Mouse (Mus musculus): Measurements from ENCODE around the gene Parp1.
A peak's percentile ranks its signal among the peaks of the same experiment; 100 is the strongest.

The Parp1 gene

GRCm38 (mm10) chr1:180568761-180569452, at the start of gene Parp1:
Gene Parp1 (plus strand): TSS chr1:180568924.
- DNase-seq (ENCODE audit: low read depth, low spot score) = peak; percentile 88

- no peak for DNase-seq (ENCODE audit: low read depth, low spot score)
Measured at GRCm38 (mm10) chr1:180519520-180519919, 49.2 kb upstream of the Parp1 start.

- no peak for DNase-seq (ENCODE audit: low read depth, low spot score)
Measured at GRCm38 (mm10) chr1:180520190-180520589, 48.5 kb upstream of the Parp1 start.

- no peak for DNase-seq (ENCODE audit: low read depth, low spot score)
Measured at GRCm38 (mm10) chr1:180523320-180523719, 45.4 kb upstream of the Parp1 start.

GRCm38 (mm10) chr1:180525301-180525700, 43.4 kb upstream of the Parp1 start:
- no peak for DNase-seq (ENCODE audit: low read depth, low spot score)

- DNase-seq (ENCODE audit: low read depth, low spot score) = no peak
Measured at GRCm38 (mm10) chr1:180529847-180530246, 38.9 kb upstream of the Parp1 start.

- DNase-seq (ENCODE audit: low read depth, low spot score) = no peak
Measured at GRCm38 (mm10) chr1:180530457-180531263, 38.1 kb upstream of the Parp1 start.

GRCm38 (mm10) chr1:180532671-180533070, 36.1 kb upstream of the Parp1 start:
- DNase-seq (ENCODE audit: low read depth, low spot score) = no peak

GRCm38 (mm10) chr1:180536719-180537118, 32.0 kb upstream of the Parp1 start:
- no peak for DNase-seq (ENCODE audit: low read depth, low spot score)

GRCm38 (mm10) chr1:180541251-180541650, 27.5 kb upstream of the Parp1 start:
- no peak for DNase-seq (ENCODE audit: low read depth, low spot score)

GRCm38 (mm10) chr1:180541883-180542711, 26.6 kb upstream of the Parp1 start:
- DNase-seq (ENCODE audit: low read depth, low spot score) = no peak

- no peak for DNase-seq (ENCODE audit: low read depth, low spot score)
Measured at GRCm38 (mm10) chr1:180542712-180543371, 25.9 kb upstream of the Parp1 start.

GRCm38 (mm10) chr1:180545918-180546545, 22.7 kb upstream of the Parp1 start:
- DNase-seq (ENCODE audit: low read depth, low spot score) = no peak

GRCm38 (mm10) chr1:180546798-180547750, 21.6 kb upstream of the Parp1 start:
- DNase-seq (ENCODE audit: low read depth, low spot score) = no peak

- no peak for DNase-seq (ENCODE audit: low read depth, low spot score)
Measured at GRCm38 (mm10) chr1:180547751-180548669, 20.7 kb upstream of the Parp1 start.

GRCm38 (mm10) chr1:180549539-180550308, 19.0 kb upstream of the Parp1 start:
- DNase-seq (ENCODE audit: low read depth, low spot score) = no peak

GRCm38 (mm10) chr1:180550770-180551169, 18.0 kb upstream of the Parp1 start:
- DNase-seq (ENCODE audit: low read depth, low spot score) = peak; percentile 51

- no peak for DNase-seq (ENCODE audit: low read depth, low spot score)
Measured at GRCm38 (mm10) chr1:180556899-180557298, 11.8 kb upstream of the Parp1 start.
